Mouse (Mus musculus): ENCODE measurements around the gene Qrich1. TPM values are rescaled to one million over a fixed set of nuclear protein-coding genes. Genes with fewer than 3 reads are reported as not detected.
A peak's percentile ranks its signal among the peaks of the same experiment; 100 is the strongest.

Gene Qrich1
- polyA plus RNA-seq, 1 experiment from 2014 or later: 97.1 TPM

DNA sequence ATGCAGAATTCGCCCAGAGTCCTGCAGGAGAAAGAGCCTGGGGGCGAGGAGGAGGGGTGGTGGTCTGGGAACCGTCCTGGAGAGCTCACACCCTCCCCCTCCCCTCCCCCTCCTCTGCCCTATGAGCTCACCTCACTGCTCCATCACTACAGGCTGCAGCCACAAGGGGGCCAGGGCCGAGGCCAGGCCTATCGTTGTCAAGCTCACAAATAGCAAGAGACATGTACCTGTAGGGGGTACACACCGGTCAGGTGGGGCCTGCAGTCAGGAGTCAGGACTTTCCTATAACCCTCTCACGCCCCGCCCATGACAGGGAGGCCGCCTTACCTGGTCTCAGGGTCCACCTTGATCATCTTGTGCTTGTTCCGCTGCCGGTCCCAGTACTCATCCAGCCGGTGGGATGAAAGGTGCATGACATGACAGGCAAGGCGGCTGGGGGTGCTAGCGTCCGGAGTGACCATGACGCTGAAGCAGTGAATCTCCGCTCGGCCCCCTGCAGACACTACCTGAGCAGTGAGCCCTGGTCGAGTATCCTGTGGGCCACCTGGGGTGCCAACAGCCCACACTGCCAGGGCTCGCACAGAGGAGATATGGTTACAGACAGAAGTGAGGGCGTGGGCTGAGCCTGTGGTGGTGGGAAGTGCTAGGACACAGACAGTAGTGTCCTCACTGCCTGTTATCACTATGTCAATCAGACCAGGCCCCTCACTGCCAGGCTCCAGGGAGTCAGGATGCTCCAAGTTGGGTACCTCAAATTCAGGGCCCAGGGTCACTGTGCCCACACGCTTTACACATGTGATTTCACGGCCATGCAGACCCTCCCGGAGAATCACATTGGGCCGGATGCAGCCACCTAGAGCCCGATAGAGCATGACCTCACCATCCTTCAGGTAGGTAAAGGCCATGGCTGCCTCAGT is 57.4 kb downstream of the Qrich1 start:
- no peak overlapping the region for H3K4me2 ChIP-seq (ENCODE audit: low read depth, low read length)
- H3K9me3 ChIP-seq (replicated peaks; ENCODE audit: control insufficient read depth, low read length): no peaks in the 10 kb centered on the region
- H3K27ac ChIP-seq (ENCODE audit: low read length): no peak overlapping the region
- 55% methylated on average over 26 of the region's 26 CpGs for WGBS
- no peaks in the 10 kb centered on the region for H3K27me3 ChIP-seq (ENCODE audit: control insufficient read depth, insufficient read depth, low read length)
- no peak for ATAC-seq (ENCODE audit: insufficient read depth, low FRiP score)
- peaks cover 15% of the 10 kb centered on the region for H3K36me3 ChIP-seq (ENCODE audit: control insufficient read depth, insufficient read depth, low read length)
- peaks cover 34% of the 10 kb centered on the region for H3K4me1 ChIP-seq (ENCODE audit: control insufficient read depth, insufficient read depth, low read length)
- H3K9ac ChIP-seq (ENCODE audit: low read length): no peak overlapping the region
- H3K4me3 ChIP-seq (replicated peaks; ENCODE audit: low read length): no peak overlapping the region

DNA sequence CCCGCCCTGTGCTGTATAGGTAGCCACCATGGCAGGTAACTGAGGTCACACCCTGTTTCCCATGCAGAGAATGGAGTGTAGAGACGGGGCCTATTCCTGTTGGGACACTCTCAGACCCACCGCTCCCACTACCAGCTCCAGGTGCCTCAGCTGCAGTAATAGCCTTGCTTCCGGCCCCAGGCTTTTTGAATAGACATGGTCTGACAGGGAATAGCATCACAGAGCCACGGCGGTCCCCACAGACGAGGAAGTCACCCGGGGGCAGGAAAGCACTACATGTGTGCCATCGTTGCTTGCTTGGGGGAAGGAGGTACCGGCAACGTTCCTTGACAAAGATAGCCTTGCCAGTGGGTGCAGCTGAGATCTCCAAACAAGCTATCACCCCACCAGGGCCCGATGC is 58.3 kb downstream of the Qrich1 start:
- WGBS: 88% methylated on average over 12 of the region's 12 CpGs
- Histone ChIP-seq H3K4me3 (replicated peaks; ENCODE audit: low read length) (no peak overlapping the region), H3K27ac (ENCODE audit: low read length) (no peak overlapping the region), H3K4me1 (ENCODE audit: control insufficient read depth, insufficient read depth, low read length) (peaks cover 38% of the 10 kb centered on the region), H3K4me2 (ENCODE audit: low read depth, low read length) (no peak overlapping the region), H3K27me3 (ENCODE audit: control insufficient read depth, insufficient read depth, low read length) (no peaks in the 10 kb centered on the region), H3K9ac (ENCODE audit: low read length) (no peak overlapping the region), H3K36me3 (ENCODE audit: control insufficient read depth, insufficient read depth, low read length) (peaks cover 15% of the 10 kb centered on the region), H3K9me3 (replicated peaks; ENCODE audit: control insufficient read depth, low read length) (no peaks in the 10 kb centered on the region)
- ATAC-seq (ENCODE audit: insufficient read depth, low FRiP score): no peak

DNA sequence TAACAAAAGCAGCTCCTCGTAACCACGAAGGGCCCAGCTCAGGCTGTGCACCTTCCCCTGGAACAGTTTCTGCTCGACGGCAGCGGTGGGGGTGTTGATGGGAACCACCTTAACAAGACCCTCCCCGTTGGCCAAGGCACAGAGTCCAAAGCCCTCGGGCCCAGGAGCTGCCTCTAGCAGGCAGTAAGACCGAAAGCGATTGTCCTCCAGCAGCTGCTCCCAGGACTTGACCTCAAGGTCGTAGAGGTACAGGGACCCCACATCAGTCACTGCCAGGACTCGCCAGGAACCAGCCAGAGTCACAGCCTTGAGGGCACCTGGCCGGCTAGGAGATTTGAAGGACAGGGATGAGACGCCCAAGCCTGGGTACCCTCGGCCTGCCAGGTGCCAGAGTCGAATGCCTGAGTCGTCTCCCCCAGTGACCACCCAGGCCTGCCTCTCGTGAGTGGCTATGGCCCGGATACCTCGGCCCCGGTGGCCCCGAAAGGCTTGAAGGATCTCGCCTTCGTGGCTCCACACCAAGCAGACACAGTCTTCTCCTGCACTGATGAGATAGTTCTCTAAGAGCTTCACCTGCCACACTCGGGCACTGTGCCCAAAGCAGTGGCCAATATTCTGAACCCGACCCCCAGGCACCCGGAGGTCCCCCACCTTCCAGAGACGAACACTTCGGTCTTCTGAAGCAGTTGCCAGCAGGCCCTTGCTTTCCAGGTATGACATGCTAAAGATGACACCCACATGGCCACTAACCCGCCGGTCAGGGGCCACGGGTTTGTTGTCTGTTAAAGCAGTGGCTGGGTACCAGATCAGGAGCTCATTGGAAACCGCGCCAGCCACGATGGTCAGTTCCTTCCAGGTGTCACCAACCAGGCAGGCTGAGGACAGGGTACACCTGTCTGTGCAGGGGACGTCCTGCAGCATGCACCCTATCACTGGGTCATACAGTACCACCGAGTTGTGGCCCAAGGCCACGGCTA is 59.0 kb downstream of the Qrich1 start:
- Histone ChIP-seq H3K9me3 (replicated peaks; ENCODE audit: control insufficient read depth, low read length) (no peaks in the 10 kb centered on the region), H3K27ac (ENCODE audit: low read length) (no peak overlapping the region), H3K36me3 (ENCODE audit: control insufficient read depth, insufficient read depth, low read length) (peaks cover 15% of the 10 kb centered on the region), H3K4me2 (ENCODE audit: low read depth, low read length) (no peak overlapping the region), H3K27me3 (ENCODE audit: control insufficient read depth, insufficient read depth, low read length) (no peaks in the 10 kb centered on the region), H3K9ac (ENCODE audit: low read length) (no peak overlapping the region), H3K4me3 (replicated peaks; ENCODE audit: low read length) (no peak overlapping the region), H3K4me1 (ENCODE audit: control insufficient read depth, insufficient read depth, low read length) (peaks cover 34% of the 10 kb centered on the region)
- no peak for ATAC-seq (ENCODE audit: insufficient read depth, low FRiP score)
- 74% methylated on average over 37 of the region's 37 CpGs for WGBS

- peaks cover 31% of the 10 kb centered on the region for H3K4me1 ChIP-seq (ENCODE audit: control insufficient read depth, insufficient read depth, low read length)
- no peaks in the 10 kb centered on the region for H3K27me3 ChIP-seq (ENCODE audit: control insufficient read depth, insufficient read depth, low read length)
- peak overlapping the region; percentile 72 for H3K4me3 ChIP-seq (replicated peaks; ENCODE audit: low read length)
- peak overlapping the region; percentile 91 for H3K4me2 ChIP-seq (ENCODE audit: low read depth, low read length)
- peaks cover 15% of the 10 kb centered on the region for H3K36me3 ChIP-seq (ENCODE audit: control insufficient read depth, insufficient read depth, low read length)
- 26% methylated on average over 6 of the region's 6 CpGs for WGBS
- no peak overlapping the region for H3K27ac ChIP-seq (ENCODE audit: low read length)
- ATAC-seq (ENCODE audit: insufficient read depth, low FRiP score): no peak
- no peaks in the 10 kb centered on the region for H3K9me3 ChIP-seq (replicated peaks; ENCODE audit: control insufficient read depth, low read length)
- H3K9ac ChIP-seq (ENCODE audit: low read length): peak overlapping the region; percentile 94; the same call in 1 of the 2 replicates
Observed at GRCm38 (mm10) chr9:108577025-108577424, 60.4 kb downstream of the Qrich1 start.

DNA sequence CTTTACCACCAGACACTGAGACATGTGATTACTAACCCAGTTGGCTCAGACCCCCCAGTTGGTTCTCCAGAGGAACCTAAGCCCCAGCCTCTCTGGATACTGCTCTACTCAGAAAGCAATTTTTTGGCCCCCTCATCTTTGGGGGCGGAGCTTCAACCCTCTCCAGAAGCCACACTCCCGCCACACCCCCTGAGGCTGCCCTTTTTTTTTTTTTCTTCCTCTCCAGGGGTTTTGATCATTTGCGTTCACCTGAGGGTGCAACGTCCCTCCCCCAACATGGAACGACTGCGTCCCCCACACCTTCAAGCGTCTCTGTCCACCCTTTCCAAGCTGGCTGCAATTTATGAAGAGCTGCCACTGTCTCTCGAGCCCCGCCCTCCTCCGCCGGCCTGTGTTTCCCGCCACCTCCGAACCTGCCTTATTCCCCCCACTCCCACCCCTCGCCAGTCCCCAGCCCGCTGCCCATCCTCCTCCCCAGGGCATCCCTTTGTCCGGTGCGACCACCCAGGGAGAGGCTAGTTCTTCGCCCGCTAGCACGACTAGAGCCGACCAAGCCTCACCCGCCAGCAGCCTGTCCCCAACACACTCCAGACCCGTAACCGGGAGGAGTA is 61.4 kb downstream of the Qrich1 start:
- Histone ChIP-seq H3K4me3 (replicated peaks; ENCODE audit: low read length) (peak overlapping the region; percentile 72), H3K27ac (ENCODE audit: low read length) (peak overlapping the region; percentile 90), H3K9me3 (replicated peaks; ENCODE audit: control insufficient read depth, low read length) (no peaks in the 10 kb centered on the region), H3K36me3 (ENCODE audit: control insufficient read depth, insufficient read depth, low read length) (peaks cover 9% of the 10 kb centered on the region; the same call in 1 of the 2 replicates), H3K9ac (ENCODE audit: low read length) (peak overlapping the region; percentile 94), H3K4me2 (ENCODE audit: low read depth, low read length) (peak overlapping the region; percentile 91), H3K4me1 (ENCODE audit: control insufficient read depth, insufficient read depth, low read length) (peaks cover 31% of the 10 kb centered on the region), H3K27me3 (ENCODE audit: control insufficient read depth, insufficient read depth, low read length) (no peaks in the 10 kb centered on the region)
- under 1% methylated on average over 24 of the region's 24 CpGs for WGBS
- peak; percentile 5 for ATAC-seq (ENCODE audit: insufficient read depth, low FRiP score)

GRCm38 (mm10) chr9:108578545-108579343 is 62.1 kb downstream of the Qrich1 start, which contains the start of gene Wdr6:
TSS of gene Wdr6 (minus strand) at chr9:108578739.
- no peaks in the 10 kb centered on the region for H3K9me3 ChIP-seq (replicated peaks; ENCODE audit: control insufficient read depth, low read length)
- WGBS: 4% methylated on average over 51 of the region's 51 CpGs
- H3K27ac ChIP-seq (ENCODE audit: low read length): peak within 1 kb of the TSS; percentile 90
- ATAC-seq (ENCODE audit: insufficient read depth, low FRiP score): peak; percentile 98
- H3K4me1 ChIP-seq (ENCODE audit: control insufficient read depth, insufficient read depth, low read length): peaks cover 31% of the 10 kb centered on the region
- H3K4me3 ChIP-seq (replicated peaks; ENCODE audit: low read length): peak within 1 kb of the TSS; percentile 72
- peaks cover 7% of the 10 kb centered on the region; the same call in 1 of the 2 replicates for H3K36me3 ChIP-seq (ENCODE audit: control insufficient read depth, insufficient read depth, low read length)
- H3K4me2 ChIP-seq (ENCODE audit: low read depth, low read length): peak within 1 kb of the TSS; percentile 91
- no peaks in the 10 kb centered on the region for H3K27me3 ChIP-seq (ENCODE audit: control insufficient read depth, insufficient read depth, low read length)
- H3K9ac ChIP-seq (ENCODE audit: low read length): peak within 1 kb of the TSS; percentile 94

DNA sequence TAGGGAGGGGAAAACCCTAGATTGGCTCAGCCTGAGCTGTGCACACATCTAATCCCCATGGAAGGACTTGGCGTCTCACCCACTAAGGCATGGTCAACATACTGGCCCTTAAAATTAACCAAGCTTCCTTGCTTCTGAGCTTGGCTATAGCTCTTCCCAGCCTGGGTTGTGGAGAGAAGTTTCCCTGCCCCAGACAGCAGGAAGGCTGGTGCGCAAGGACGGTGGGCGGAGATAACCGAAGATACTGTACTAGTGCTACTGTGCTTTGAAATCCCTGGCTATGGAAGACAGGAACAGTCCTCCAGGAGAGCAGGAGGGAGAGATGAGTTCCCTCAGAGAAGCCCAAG is 62.7 kb downstream of the Qrich1 start:
- Histone ChIP-seq H3K27me3 (ENCODE audit: control insufficient read depth, insufficient read depth, low read length) (no peaks in the 10 kb centered on the region), H3K27ac (ENCODE audit: low read length) (peak overlapping the region; percentile 82), H3K9me3 (replicated peaks; ENCODE audit: control insufficient read depth, low read length) (no peaks in the 10 kb centered on the region), H3K4me2 (ENCODE audit: low read depth, low read length) (peak overlapping the region; percentile 91), H3K36me3 (ENCODE audit: control insufficient read depth, insufficient read depth, low read length) (peaks cover 7% of the 10 kb centered on the region; the same call in 1 of the 2 replicates), H3K9ac (ENCODE audit: low read length) (peak overlapping the region; percentile 94), H3K4me1 (ENCODE audit: control insufficient read depth, insufficient read depth, low read length) (peaks cover 29% of the 10 kb centered on the region), H3K4me3 (replicated peaks; ENCODE audit: low read length) (peak overlapping the region; percentile 72)
- whole genome bisulfite sequencing: 67% methylated on average over 5 of the region's 5 CpGs
- ATAC-seq (ENCODE audit: insufficient read depth, low FRiP score): no peak

- peak overlapping the region; percentile 45 for H3K4me2 ChIP-seq (ENCODE audit: low read depth, low read length)
- ATAC-seq (ENCODE audit: insufficient read depth, low FRiP score): peak; percentile 93
- H3K9ac ChIP-seq (ENCODE audit: low read length): peak overlapping the region; percentile 29; the same call in 1 of the 2 replicates
- H3K4me3 ChIP-seq (replicated peaks; ENCODE audit: low read length): no peak overlapping the region; the same call in 1 of the 2 replicates
- WGBS: 8% methylated on average over 14 of the region's 14 CpGs
- H3K36me3 ChIP-seq (ENCODE audit: control insufficient read depth, insufficient read depth, low read length): no peaks in the 10 kb centered on the region
- H3K9me3 ChIP-seq (replicated peaks; ENCODE audit: control insufficient read depth, low read length): no peaks in the 10 kb centered on the region
- H3K4me1 ChIP-seq (ENCODE audit: control insufficient read depth, insufficient read depth, low read length): peaks cover 15% of the 10 kb centered on the region
- peak overlapping the region; percentile 16; the same call in 1 of the 2 replicates for H3K27ac ChIP-seq (ENCODE audit: low read length)
- H3K27me3 ChIP-seq (ENCODE audit: control insufficient read depth, insufficient read depth, low read length): no peaks in the 10 kb centered on the region
Observed at GRCm38 (mm10) chr9:108587571-108588180, 71.1 kb downstream of the Qrich1 start.
